Mouse (Mus musculus) liver, postnatal 0 days (tissue): ENCODE measurements around the gene Neurod4.

Source experiments
- CTCF ChIP-seq: sonication (generic); IDR thresholded peaks from 2 replicates; pipeline ENCODE4 v1.5.1; 2016; ENCODE audit warnings: antibody characterized with exemption, low read depth
- EP300 ChIP-seq: IDR thresholded peaks from 2 replicates; pipeline ENCODE4 v1.6.1; 2016; ENCODE audit warnings: antibody characterized with exemption, low read depth, mild to moderate bottlenecking

- TF ChIP-seq CTCF (no peak), EP300 (no peak)
These were observed 31.6 kb upstream of the Neurod4 start for GRCm38 (mm10) chr10:130311534-130312227.
